ENCODE assay signal across 23 mouse cellular contexts in the genomic region with DNA sequence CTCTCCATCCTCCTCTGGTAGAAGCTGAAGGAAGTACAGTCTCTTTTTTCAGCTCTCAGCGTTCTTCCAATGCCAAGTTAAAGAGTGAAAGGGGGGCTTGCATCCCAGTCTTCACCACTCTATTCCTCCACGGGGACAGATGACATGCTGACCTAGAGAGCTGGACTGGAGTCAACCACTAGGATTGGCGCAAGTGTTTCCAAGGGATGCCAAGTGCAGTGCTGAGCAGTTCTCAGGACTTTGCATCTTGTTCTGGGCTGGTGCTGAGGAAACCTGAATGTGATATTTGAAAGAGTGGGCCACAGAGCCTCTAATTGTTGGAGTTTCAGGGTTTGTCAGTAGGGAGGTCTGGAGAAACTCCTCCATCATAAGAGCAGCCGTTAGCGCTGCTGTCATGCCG.
"Had no signal": no experiment of that assay in that cellular context is flagged by ENCODE, and none has a peak within 500 bp of the region (broad histone marks: within the 10 kb centered on the region; RNA-seq: fewer than 3 reads in every experiment).

No protein-coding gene starts in this region.

- H3K9ac ChIP-seq: heart, embryonic 12.5 days; hindbrain, embryonic 13.5 days; hindbrain, embryonic 15.5 days; intestine, embryonic 15.5 days; limb, embryonic 13.5 days; liver, embryonic 13.5 days had no signal

- H3K27me3 ChIP-seq: hindbrain, embryonic 13.5 days; hindbrain, embryonic 15.5 days; intestine, embryonic 15.5 days; liver, embryonic 13.5 days had no signal

- ATAC-seq: inflammation-experienced regulatory T-cells, adult 6 months; intestine, embryonic 15.5 days; intestine, postnatal 0 days had no signal

- H3K4me1 ChIP-seq: liver, embryonic 13.5 days had no signal

- H3K27ac ChIP-seq: gastrocnemius, adult 2 months; heart, embryonic 10.5 days; hindbrain, embryonic 13.5 days; hindbrain, embryonic 15.5 days; intestine, embryonic 15.5 days; layer of hippocampus, adult 2 months; left cerebral cortex, adult 2 months; limb, embryonic 13.5 days; liver, embryonic 13.5 days had no signal

- H3K36me3 ChIP-seq: heart, embryonic 10.5 days; heart, embryonic 12.5 days; hindbrain, embryonic 13.5 days; hindbrain, embryonic 15.5 days; intestine, embryonic 15.5 days; limb, embryonic 13.5 days; liver, embryonic 13.5 days had no signal

- DNase-seq: gastrocnemius, adult 2 months; gastrocnemius, postnatal 10 days; gastrocnemius, postnatal 25 days; heart, adult 18-20 months; heart, postnatal 10 days; heart, postnatal 4 days; kidney, adult 18-20 months; kidney, adult 8-10 months; kidney, postnatal 10 days; kidney, postnatal 4 days; liver; liver, embryonic 13.5 days had no signal

- H3K4me2 ChIP-seq: heart, embryonic 12.5 days; hindbrain, embryonic 13.5 days; hindbrain, embryonic 15.5 days; intestine, embryonic 15.5 days; limb, embryonic 13.5 days; liver, embryonic 11.5 days; liver, embryonic 13.5 days had no signal

- H3K4me3 ChIP-seq: gastrocnemius, adult 2 months; heart, embryonic 10.5 days; heart, embryonic 12.5 days; hindbrain, embryonic 13.5 days; hindbrain, embryonic 15.5 days; intestine, embryonic 15.5 days; layer of hippocampus, adult 2 months; left cerebral cortex, adult 2 months; limb, embryonic 13.5 days; liver, embryonic 13.5 days had no signal

- H3K9me3 ChIP-seq: heart, embryonic 10.5 days; heart, embryonic 12.5 days; hindbrain, embryonic 13.5 days; hindbrain, embryonic 15.5 days; intestine, embryonic 15.5 days; limb, embryonic 13.5 days; liver, embryonic 13.5 days had no signal
